Mouse (Mus musculus): Measurements from ENCODE around the gene Nme7. TPM values are rescaled to one million over a fixed set of nuclear protein-coding genes. Genes with fewer than 3 reads are reported as not detected.

The Nme7 gene
- total RNA-seq, 4 experiments from 2014 or later = 4.0 to 5.4 (median 4.7) TPM

- DNase-seq (ENCODE audit: low spot score) = no peak
Measured at GRCm38 (mm10) chr1:164319542-164320140, 15.7 kb downstream of the Nme7 start.

- peak; percentile 13 for DNase-seq (ENCODE audit: low spot score)
Measured at GRCm38 (mm10) chr1:164320731-164321130, 16.8 kb downstream of the Nme7 start.

GRCm38 (mm10) chr1:164321408-164321807 lies 17.5 kb downstream of the Nme7 start:
- DNase-seq (ENCODE audit: low spot score) = no peak

GRCm38 (mm10) chr1:164322987-164323650 lies 19.2 kb downstream of the Nme7 start:
- no peak for DNase-seq (ENCODE audit: low spot score)

- DNase-seq (ENCODE audit: low spot score) = no peak
Measured at GRCm38 (mm10) chr1:164324221-164324620, 20.3 kb downstream of the Nme7 start.

GRCm38 (mm10) chr1:164324878-164325277 lies 21.0 kb downstream of the Nme7 start:
- DNase-seq (ENCODE audit: low spot score) = no peak

- no peak for DNase-seq (ENCODE audit: low spot score)
Measured at GRCm38 (mm10) chr1:164326600-164327155, 22.8 kb downstream of the Nme7 start.

GRCm38 (mm10) chr1:164327764-164328163 lies 23.8 kb downstream of the Nme7 start:
- DNase-seq (ENCODE audit: low spot score) = no peak

- no peak for DNase-seq (ENCODE audit: low spot score)
Measured at GRCm38 (mm10) chr1:164332559-164332958, 28.6 kb downstream of the Nme7 start.

- no peak for DNase-seq (ENCODE audit: low spot score)
Measured at GRCm38 (mm10) chr1:164335435-164335834, 31.5 kb downstream of the Nme7 start.

- no peak for DNase-seq (ENCODE audit: low spot score)
Measured at GRCm38 (mm10) chr1:164335846-164336245, 31.9 kb downstream of the Nme7 start.

- no peak for DNase-seq (ENCODE audit: low spot score)
Measured at GRCm38 (mm10) chr1:164342161-164342560, 38.2 kb downstream of the Nme7 start.

GRCm38 (mm10) chr1:164353443-164353842 lies 49.5 kb downstream of the Nme7 start:
- DNase-seq (ENCODE audit: low spot score) = no peak

GRCm38 (mm10) chr1:164357995-164358394 lies 54.1 kb downstream of the Nme7 start:
- no peak for DNase-seq (ENCODE audit: low spot score)

- DNase-seq (ENCODE audit: low spot score) = no peak
Measured at GRCm38 (mm10) chr1:164361997-164362396, 58.1 kb downstream of the Nme7 start.

- peak; percentile 65 for DNase-seq (ENCODE audit: low spot score)
Measured at GRCm38 (mm10) chr1:164366156-164367128, 62.5 kb downstream of the Nme7 start.

- DNase-seq (ENCODE audit: low spot score) = no peak
Measured at GRCm38 (mm10) chr1:164368152-164368551, 64.2 kb downstream of the Nme7 start.

GRCm38 (mm10) chr1:164369781-164370180 lies 65.9 kb downstream of the Nme7 start:
- DNase-seq (ENCODE audit: low spot score) = no peak

- DNase-seq (ENCODE audit: low spot score) = no peak
Measured at GRCm38 (mm10) chr1:164373029-164373428, 69.1 kb downstream of the Nme7 start.

GRCm38 (mm10) chr1:164374020-164374419 lies 70.1 kb downstream of the Nme7 start:
- DNase-seq (ENCODE audit: low spot score) = no peak

GRCm38 (mm10) chr1:164375626-164376025 lies 71.7 kb downstream of the Nme7 start:
- no peak for DNase-seq (ENCODE audit: low spot score)
